Mouse (Mus musculus) CH12.LX (cell line): ENCODE results near the gene Ufsp2.

Experiments
- CTCF ChIP-seq, 2 experiments: IDR thresholded peaks in 1 of 2; conservative IDR thresholded peaks in 1 of 2; 2 replicates each; pipeline ENCODE4 v1.5.1; 2011 to 2012; ENCODE audit warnings: low read depth in 2 of 2, low read length in 2 of 2, improper control_type of control experiment in 1 of 2, inconsistent platforms in 1 of 2, mild to moderate bottlenecking in 1 of 2, moderate library complexity in 1 of 2
- ETS1 ChIP-seq: conservative IDR thresholded peaks from 2 replicates; pipeline ENCODE4 v1.6.1; 2012; ENCODE audit warnings: low read depth, mild to moderate bottlenecking, inconsistent platforms, low read length, improper control_type of control experiment, moderate library complexity

DNA sequence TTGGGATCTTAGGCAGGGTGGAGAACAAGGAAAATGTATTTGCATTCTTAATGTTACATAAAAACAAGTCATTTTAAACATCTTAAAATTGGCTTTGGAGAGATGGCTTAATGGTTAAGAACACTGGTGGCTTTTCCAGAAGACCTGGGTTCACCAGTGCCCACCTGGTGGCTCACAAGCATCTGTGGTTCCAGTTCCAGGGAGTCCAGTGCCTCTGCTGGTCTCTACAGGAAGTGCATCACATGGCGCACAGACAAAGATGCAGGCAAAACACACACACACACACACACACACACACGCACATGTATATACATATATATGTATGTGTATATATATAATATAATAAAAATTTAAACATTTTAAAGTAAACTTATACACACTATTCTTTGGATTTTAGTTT lies 18.8 kb downstream of the Ufsp2 start:
- peak in 1 of 2 experiments; percentile 43; a peak in 2 of 4 replicates for TF ChIP-seq CTCF (conservative IDR thresholded peaks at IDR 0.05 in 1 of 2, IDR thresholded peaks at IDR 0.05 in 1 of 2; ENCODE audit: low read depth in 2 of 2, low read length in 2 of 2)
- TF ChIP-seq ETS1 = no peak
